Mouse (Mus musculus) adrenal gland, postnatal 14 days (tissue): ENCODE measurements around the gene Rpl7a. TPM values are rescaled to one million over a fixed set of nuclear protein-coding genes. Genes with fewer than 3 reads are reported as not detected.

Experiments
- DNase-seq: peaks from one replicate; pipeline ENCODE4 v3.0.0; 2021; ENCODE audit warnings: mixed read lengths
- total RNA-seq: library from RNA; stranded (reverse); gene quantifications from 2 replicates; pipeline ENCODE4 v1.2.3, GENCODE M21; 2021

The Rpl7a gene
- total RNA-seq, 1 experiment from 2014 or later = 490 TPM

DNA sequence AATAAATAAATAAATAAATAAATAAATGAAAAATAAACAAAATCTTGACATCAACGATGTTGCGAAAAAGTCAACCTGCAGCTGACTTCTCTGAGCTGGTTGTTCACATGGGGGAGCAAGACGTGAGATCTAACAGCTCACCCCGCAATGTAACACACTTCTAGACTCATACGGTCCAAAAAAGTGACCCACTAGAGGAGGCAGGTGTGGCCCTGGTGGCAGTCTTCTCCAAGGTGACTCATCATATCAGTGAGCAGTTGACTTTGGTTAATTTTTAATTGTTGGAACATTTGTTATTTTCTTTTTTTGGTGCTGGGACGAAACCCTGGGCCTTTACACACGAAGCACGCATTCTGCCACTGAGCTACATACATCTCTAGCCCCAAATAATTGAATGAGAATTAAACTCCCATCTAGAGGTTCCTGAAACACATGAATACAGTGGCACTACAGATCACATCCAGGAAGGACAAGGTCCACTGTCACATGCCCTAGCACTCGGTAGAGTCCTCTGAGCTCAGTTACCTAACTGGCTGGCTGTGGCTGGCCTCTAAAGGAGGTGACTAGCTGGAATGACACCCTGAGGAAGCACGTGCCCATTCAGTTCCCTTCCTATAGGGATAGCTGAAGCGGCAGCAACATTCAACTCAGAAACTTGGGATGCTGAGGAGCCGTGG lies 46.4 kb downstream of the Rpl7a start:
- no peak for DNase-seq

GRCm38 (mm10) chr2:26957488-26957859 lies 46.9 kb downstream of the Rpl7a start:
- DNase-seq = no peak

DNA sequence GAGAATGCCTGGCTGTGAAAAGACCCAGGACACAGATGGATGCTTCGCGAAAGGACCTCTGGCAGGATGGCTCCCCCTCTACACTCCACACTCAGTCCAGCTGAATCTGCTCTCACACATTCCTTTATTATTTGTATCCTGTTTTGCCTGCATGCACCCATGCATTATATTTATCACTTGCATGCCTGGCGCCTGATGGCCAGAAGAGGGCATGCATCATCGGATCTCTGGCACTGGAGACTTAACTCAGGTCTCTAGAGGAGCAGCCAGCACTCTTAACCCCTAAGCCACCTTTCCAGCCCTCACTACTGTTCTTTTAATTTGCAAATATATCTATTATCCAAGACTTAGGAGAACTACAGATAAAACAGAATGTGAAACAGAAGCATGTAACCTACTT lies 50.2 kb downstream of the Rpl7a start:
- no peak for DNase-seq

Other genes starting within 250 kb of the Rpl7a start
- not detected in 2 replicates for gene Lcn4, start 239.5 kb upstream of the Rpl7a start, total RNA-seq
- gene Abo, start 45.8 kb upstream of the Rpl7a start, total RNA-seq = not detected in 2 replicates
- gene Surf6, start 7.9 kb upstream of the Rpl7a start, total RNA-seq = 26.8 and 32.1 TPM in 2 replicates
- 42.8 and 50.4 TPM in 2 replicates for gene Med22, start 87 bp upstream of the Rpl7a start, total RNA-seq
- 33.0 and 35.2 TPM in 2 replicates for gene Surf2, start 5.6 kb downstream of the Rpl7a start, total RNA-seq
- 81.6 and 84.1 TPM in 2 replicates for gene Surf1, start 5.8 kb downstream of the Rpl7a start, total RNA-seq
- gene Surf4, start 23.2 kb downstream of the Rpl7a start, total RNA-seq = 142 and 147 TPM in 2 replicates
- gene Stkld1, start 23.3 kb downstream of the Rpl7a start, total RNA-seq = 0.45 TPM in 1 of 2 replicates, not detected in the other
- 35.1 and 38.5 TPM in 2 replicates for gene Rexo4, start 53.6 kb downstream of the Rpl7a start, total RNA-seq
- gene Adamts13, start 62.7 kb downstream of the Rpl7a start, total RNA-seq = 0.75 and 2.1 TPM in 2 replicates
- 36.5 and 41.6 TPM in 2 replicates for gene Cacfd1, start 99.2 kb downstream of the Rpl7a start, total RNA-seq
- 0.63 and 1.7 TPM in 2 replicates for gene Slc2a6, start 117.2 kb downstream of the Rpl7a start, total RNA-seq
- gene Mymk, start 161.4 kb downstream of the Rpl7a start, total RNA-seq = not detected in 2 replicates
- 11.5 and 11.7 TPM in 2 replicates for gene Adamtsl2, start 168.6 kb downstream of the Rpl7a start, total RNA-seq
- 2.0 and 2.1 TPM in 2 replicates for gene Fam163b, start 231.7 kb downstream of the Rpl7a start, total RNA-seq